Mouse (Mus musculus): ENCODE results near the gene Draxin. TPM values are rescaled to one million over a fixed set of nuclear protein-coding genes. Genes with fewer than 3 reads are reported as not detected.

The Draxin gene
- total and polyA plus RNA-seq, 2 experiments: not detected

- WGBS: 2% methylated on average over 18 of the region's 18 CpGs
- Histone ChIP-seq H3K27ac (replicated peaks; ENCODE audit: insufficient read depth, low read depth, low read length) (no peak within 1 kb of the TSS), H3K9ac (ENCODE audit: low read depth, low read length) (no peak within 1 kb of the TSS), H3K79me2 (ENCODE audit: control insufficient read depth, insufficient read depth, low read length) (no peaks in the 10 kb centered on the region), H3K4me3 (ENCODE audit: insufficient read depth, low read depth, low read length) (no peak within 1 kb of the TSS), H3K27me3 (ENCODE audit: control insufficient read depth, insufficient read depth, low read length) (peaks cover 14% of the 10 kb centered on the region), H3K4me1 (ENCODE audit: control insufficient read depth, insufficient read depth, low read length) (no peaks in the 10 kb centered on the region), H3K36me3 (ENCODE audit: control insufficient read depth, insufficient read depth, low read length) (no peaks in the 10 kb centered on the region)
- no peak for TF ChIP-seq POLR2A (IDR thresholded peaks at IDR 0.05; ENCODE audit: extremely low read depth, insufficient read depth, low read length)
- TF ChIP-seq CTCF (IDR thresholded peaks at IDR 0.05; ENCODE audit: low read depth, low read length): no peak
- DNase-seq (ENCODE audit: extremely low read depth, low read depth, low spot score): no peak
Measured at GRCm38 (mm10) chr4:148130133-148130532, 365 bp downstream of the Draxin start, which contains the start of gene Mad2l2. Gene Mad2l2 (plus strand): TSS chr4:148130384.

GRCm38 (mm10) chr4:148128672-148129071 lies 1.8 kb downstream of the Draxin start:
- Histone ChIP-seq H3K27ac (replicated peaks; ENCODE audit: insufficient read depth, low read depth, low read length) (no peak overlapping the region), H3K4me1 (ENCODE audit: control insufficient read depth, insufficient read depth, low read length) (no peaks in the 10 kb centered on the region), H3K4me3 (ENCODE audit: insufficient read depth, low read depth, low read length) (no peak overlapping the region), H3K79me2 (ENCODE audit: control insufficient read depth, insufficient read depth, low read length) (no peaks in the 10 kb centered on the region), H3K9ac (ENCODE audit: low read depth, low read length) (no peak overlapping the region), H3K36me3 (ENCODE audit: control insufficient read depth, insufficient read depth, low read length) (no peaks in the 10 kb centered on the region), H3K27me3 (ENCODE audit: control insufficient read depth, insufficient read depth, low read length) (peaks cover 14% of the 10 kb centered on the region)
- 62% methylated on average over 2 of the region's 2 CpGs for WGBS
- TF ChIP-seq POLR2A (IDR thresholded peaks at IDR 0.05; ENCODE audit: extremely low read depth, insufficient read depth, low read length): no peak
- TF ChIP-seq CTCF (IDR thresholded peaks at IDR 0.05; ENCODE audit: low read depth, low read length): no peak
- no peak for DNase-seq (ENCODE audit: extremely low read depth, low read depth, low spot score)

GRCm38 (mm10) chr4:148128241-148128640 lies 2.3 kb downstream of the Draxin start:
- H3K27me3 ChIP-seq (ENCODE audit: control insufficient read depth, insufficient read depth, low read length): peaks cover 14% of the 10 kb centered on the region
- no peak for TF ChIP-seq POLR2A (IDR thresholded peaks at IDR 0.05; ENCODE audit: extremely low read depth, insufficient read depth, low read length)
- no peak for TF ChIP-seq CTCF (IDR thresholded peaks at IDR 0.05; ENCODE audit: low read depth, low read length)
- no peak overlapping the region for H3K27ac ChIP-seq (replicated peaks; ENCODE audit: insufficient read depth, low read depth, low read length)
- WGBS: 43% methylated on average over 1 of the region's 1 CpGs
- no peak overlapping the region for H3K4me3 ChIP-seq (ENCODE audit: insufficient read depth, low read depth, low read length)
- no peaks in the 10 kb centered on the region for H3K4me1 ChIP-seq (ENCODE audit: control insufficient read depth, insufficient read depth, low read length)
- H3K36me3 ChIP-seq (ENCODE audit: control insufficient read depth, insufficient read depth, low read length): no peaks in the 10 kb centered on the region
- H3K9ac ChIP-seq (ENCODE audit: low read depth, low read length): no peak overlapping the region
- no peaks in the 10 kb centered on the region for H3K79me2 ChIP-seq (ENCODE audit: control insufficient read depth, insufficient read depth, low read length)
- DNase-seq (ENCODE audit: extremely low read depth, low read depth, low spot score): no peak

- H3K36me3 ChIP-seq (ENCODE audit: control insufficient read depth, insufficient read depth, low read length): no peaks in the 10 kb centered on the region
- no peak overlapping the region for H3K4me3 ChIP-seq (ENCODE audit: insufficient read depth, low read depth, low read length)
- H3K4me1 ChIP-seq (ENCODE audit: control insufficient read depth, insufficient read depth, low read length): no peaks in the 10 kb centered on the region
- no peak for DNase-seq (ENCODE audit: extremely low read depth, low read depth, low spot score)
- H3K27me3 ChIP-seq (ENCODE audit: control insufficient read depth, insufficient read depth, low read length): no peaks in the 10 kb centered on the region
- TF ChIP-seq POLR2A (IDR thresholded peaks at IDR 0.05; ENCODE audit: extremely low read depth, insufficient read depth, low read length): no peak
- no peak for TF ChIP-seq CTCF (IDR thresholded peaks at IDR 0.05; ENCODE audit: low read depth, low read length)
- H3K9ac ChIP-seq (ENCODE audit: low read depth, low read length): no peak overlapping the region
- WGBS: 86% methylated on average over 3 of the region's 3 CpGs
- no peaks in the 10 kb centered on the region for H3K79me2 ChIP-seq (ENCODE audit: control insufficient read depth, insufficient read depth, low read length)
- no peak overlapping the region for H3K27ac ChIP-seq (replicated peaks; ENCODE audit: insufficient read depth, low read depth, low read length)
Measured at GRCm38 (mm10) chr4:148122694-148123066, 7.8 kb downstream of the Draxin start.

GRCm38 (mm10) chr4:148121982-148122693 lies 8.4 kb downstream of the Draxin start:
- no peak for DNase-seq (ENCODE audit: extremely low read depth, low read depth, low spot score)
- Histone ChIP-seq H3K9ac (ENCODE audit: low read depth, low read length) (no peak overlapping the region), H3K4me1 (ENCODE audit: control insufficient read depth, insufficient read depth, low read length) (no peaks in the 10 kb centered on the region), H3K36me3 (ENCODE audit: control insufficient read depth, insufficient read depth, low read length) (no peaks in the 10 kb centered on the region), H3K27me3 (ENCODE audit: control insufficient read depth, insufficient read depth, low read length) (no peaks in the 10 kb centered on the region), H3K27ac (replicated peaks; ENCODE audit: insufficient read depth, low read depth, low read length) (no peak overlapping the region), H3K79me2 (ENCODE audit: control insufficient read depth, insufficient read depth, low read length) (no peaks in the 10 kb centered on the region), H3K4me3 (ENCODE audit: insufficient read depth, low read depth, low read length) (no peak overlapping the region)
- no peak for TF ChIP-seq POLR2A (IDR thresholded peaks at IDR 0.05; ENCODE audit: extremely low read depth, insufficient read depth, low read length)
- no peak for TF ChIP-seq CTCF (IDR thresholded peaks at IDR 0.05; ENCODE audit: low read depth, low read length)
- 60% methylated on average over 6 of the region's 6 CpGs for WGBS

GRCm38 (mm10) chr4:148121362-148121761 lies 9.1 kb downstream of the Draxin start:
- Histone ChIP-seq H3K4me3 (ENCODE audit: insufficient read depth, low read depth, low read length) (no peak overlapping the region), H3K79me2 (ENCODE audit: control insufficient read depth, insufficient read depth, low read length) (no peaks in the 10 kb centered on the region), H3K36me3 (ENCODE audit: control insufficient read depth, insufficient read depth, low read length) (no peaks in the 10 kb centered on the region), H3K27ac (replicated peaks; ENCODE audit: insufficient read depth, low read depth, low read length) (no peak overlapping the region), H3K9ac (ENCODE audit: low read depth, low read length) (no peak overlapping the region), H3K4me1 (ENCODE audit: control insufficient read depth, insufficient read depth, low read length) (no peaks in the 10 kb centered on the region), H3K27me3 (ENCODE audit: control insufficient read depth, insufficient read depth, low read length) (no peaks in the 10 kb centered on the region)
- 55% methylated on average over 4 of the region's 4 CpGs for WGBS
- DNase-seq (ENCODE audit: extremely low read depth, low read depth, low spot score): no peak
- TF ChIP-seq POLR2A (IDR thresholded peaks at IDR 0.05; ENCODE audit: extremely low read depth, insufficient read depth, low read length): no peak
- no peak for TF ChIP-seq CTCF (IDR thresholded peaks at IDR 0.05; ENCODE audit: low read depth, low read length)
